Mouse (Mus musculus) midbrain, embryonic 11.5 days (tissue): ENCODE results near the gene Cotl1. TPM values are rescaled to one million over a fixed set of nuclear protein-coding genes. Genes with fewer than 3 reads are reported as not detected.

ENCODE experiments used
- ATAC-seq: fragments of 200-750 bp; cut with Nextera tagmentation; 2 replicates; pipeline ENCODE4 v1.8.0; 2017; ENCODE audit warnings: moderate TSS enrichment, moderate library complexity; ENCODE audit not compliant: low FRiP score
- DNase-seq: peaks from one replicate; pipeline ENCODE4 v3.0.0; 2015; ENCODE audit warnings: low spot score; ENCODE audit errors: missing footprints
- H3K27ac ChIP-seq: fragments of 300-500 bp; sonication (generic); 2 replicates; pipeline ENCODE4 v1.5.1; 2014; ENCODE audit warnings: low read depth, low read length
- H3K27me3 ChIP-seq: fragments of 300-500 bp; sonication (generic); 2 replicates; pipeline ENCODE4 v1.6.1; 2014; ENCODE audit warnings: mild to moderate bottlenecking, low read length, moderate library complexity, mixed read lengths; ENCODE audit not compliant: control insufficient read depth, insufficient read depth
- H3K36me3 ChIP-seq: fragments of 300-500 bp; sonication (generic); 2 replicates; pipeline ENCODE4 v1.6.1; 2014; ENCODE audit warnings: mild to moderate bottlenecking, low read length, moderate library complexity, mixed read lengths; ENCODE audit not compliant: control insufficient read depth, insufficient read depth
- H3K4me1 ChIP-seq: fragments of 300-500 bp; sonication (generic); 2 replicates; pipeline ENCODE4 v1.6.1; 2014; ENCODE audit warnings: low read length; ENCODE audit not compliant: control insufficient read depth, insufficient read depth
- H3K4me2 ChIP-seq: fragments of 300-500 bp; sonication (generic); 2 replicates; pipeline ENCODE4 v1.6.1; 2014; ENCODE audit warnings: mild to moderate bottlenecking, moderate library complexity
- H3K4me3 ChIP-seq: fragments of 300-500 bp; sonication (generic); 2 replicates; pipeline ENCODE4 v1.5.1; 2014; ENCODE audit warnings: low read depth, low read length
- H3K9ac ChIP-seq: fragments of 300-500 bp; sonication (generic); 2 replicates; pipeline ENCODE4 v1.6.1; 2014; ENCODE audit warnings: low read length
- H3K9me3 ChIP-seq: fragments of 300-500 bp; sonication (generic); 2 replicates; pipeline ENCODE4 v1.6.1; 2016; ENCODE audit warnings: low read length; ENCODE audit not compliant: control insufficient read depth
- WGBS: fragments of 180-500 bp; shearing (Covaris S2); extraction: QIAGEN DNeasy Blood & Tissue Kit; methylation state at CpG from one replicate; pipeline ENCODE4 v1.1.7; 2014; 5-methylcytosine and 5-hydroxymethylcytosine counted together
- polyA plus RNA-seq: library from polyadenylated mRNA; unstranded; fragments of >200 nt; fragmentation: Nextera tagmentation; extraction: Ambion mirVana; gene quantifications from 2 replicates; pipeline ENCODE4 v1.2.1, GENCODE M21; 2014

Cotl1 gene
- polyA plus RNA-seq, 1 experiment from 2014 or later, result 445 TPM

GRCm38 (mm10) chr8:119780402-119781049, 59.8 kb downstream of the Cotl1 start:
- Histone ChIP-seq H3K4me2 (no peak overlapping the region), H3K27me3 (no peaks in the 10 kb centered on the region), H3K4me1 (peaks cover 19% of the 10 kb centered on the region), H3K27ac (no peak overlapping the region), H3K9me3 (no peaks in the 10 kb centered on the region), H3K36me3 (no peaks in the 10 kb centered on the region), H3K4me3 (no peak overlapping the region), H3K9ac (no peak overlapping the region)
- WGBS, result 85% methylated on average over 9 of the region's 9 CpGs
- no peak for DNase-seq
- ATAC-seq, result no peak

DNA sequence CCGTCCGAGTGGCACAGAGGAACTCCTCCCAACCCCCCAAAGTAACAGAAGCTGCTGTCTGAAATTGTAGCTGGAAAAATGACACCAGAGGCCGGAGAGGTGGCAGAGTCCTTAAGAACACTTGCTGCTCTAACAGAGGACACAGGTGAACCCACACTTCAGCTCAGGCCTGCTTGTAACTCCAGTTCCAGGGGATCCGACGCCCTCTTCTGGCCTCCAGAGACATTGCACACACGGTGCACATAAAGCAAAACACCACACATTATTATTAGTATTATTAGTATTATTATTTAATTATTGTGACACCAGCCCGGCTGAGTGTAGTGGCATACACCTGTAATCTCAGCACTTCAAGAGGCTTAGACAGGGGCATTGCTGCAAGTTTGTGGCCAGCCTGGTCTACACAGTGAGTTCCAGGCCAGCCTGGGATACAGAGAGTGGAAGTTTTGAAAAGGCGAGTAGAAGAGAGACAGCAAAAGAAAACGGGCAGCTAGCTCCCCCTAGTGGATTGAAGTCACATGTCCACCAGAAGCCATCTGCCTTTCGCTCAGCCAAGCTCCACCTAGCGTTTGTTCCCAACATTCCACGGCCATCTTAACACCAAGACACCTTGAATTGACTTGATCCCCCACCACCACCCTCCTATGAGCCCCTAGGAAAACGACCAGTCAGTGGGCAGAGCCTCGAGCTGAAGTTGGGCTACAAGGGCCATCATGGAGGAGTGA, 61.2 kb downstream of the Cotl1 start:
- DNase-seq (peak; percentile 96), ATAC-seq (peak; percentile 17; the same call in 1 of the 2 replicates)
- no peak overlapping the region for H3K4me3 ChIP-seq
- H3K27ac ChIP-seq, result no peak overlapping the region; the same call in 1 of the 2 replicates
- no peaks in the 10 kb centered on the region for H3K9me3 ChIP-seq
- H3K27me3 ChIP-seq, result no peaks in the 10 kb centered on the region
- peaks cover 17% of the 10 kb centered on the region for H3K4me1 ChIP-seq
- H3K36me3 ChIP-seq, result no peaks in the 10 kb centered on the region
- 25% methylated on average over 14 of the region's 14 CpGs for WGBS
- no peak overlapping the region for H3K4me2 ChIP-seq
- H3K9ac ChIP-seq, result no peak overlapping the region

DNA sequence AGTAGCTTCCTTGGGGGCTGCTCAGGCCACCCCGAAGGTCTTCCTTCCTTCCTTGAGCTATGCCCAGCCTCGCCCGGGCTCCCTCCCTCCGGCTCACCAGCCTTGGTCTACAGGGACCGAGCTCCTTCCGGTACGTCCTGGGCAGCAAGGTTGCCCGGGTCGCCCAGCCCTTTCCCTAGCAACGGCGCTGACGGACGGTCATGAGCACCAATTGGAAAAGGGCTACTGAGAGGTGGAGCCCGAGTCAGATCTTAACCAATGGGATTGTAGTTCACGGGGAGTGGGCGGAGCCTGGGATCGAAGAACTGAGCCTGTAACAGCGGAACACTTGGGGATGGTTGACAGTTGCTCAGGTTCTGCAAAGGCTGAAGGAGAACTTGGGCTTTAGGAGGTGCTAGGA, 62.1 kb downstream of the Cotl1 start, which contains the start of gene Tldc1:
Tldc1 (minus strand) TSS at position 154 of the 400 bp plus-strand sequence.
- Histone ChIP-seq H3K27ac (peak within 1 kb of the TSS; percentile 61), H3K9ac (peak within 1 kb of the TSS; percentile 84), H3K4me2 (peak within 1 kb of the TSS; percentile 93), H3K4me1 (peaks cover 15% of the 10 kb centered on the region), H3K9me3 (no peaks in the 10 kb centered on the region), H3K36me3 (no peaks in the 10 kb centered on the region), H3K4me3 (peak within 1 kb of the TSS; percentile 53), H3K27me3 (no peaks in the 10 kb centered on the region)
- WGBS, result under 1% methylated on average over 18 of the region's 18 CpGs
- DNase-seq (peak; percentile 100), ATAC-seq (peak; percentile 97)

DNA sequence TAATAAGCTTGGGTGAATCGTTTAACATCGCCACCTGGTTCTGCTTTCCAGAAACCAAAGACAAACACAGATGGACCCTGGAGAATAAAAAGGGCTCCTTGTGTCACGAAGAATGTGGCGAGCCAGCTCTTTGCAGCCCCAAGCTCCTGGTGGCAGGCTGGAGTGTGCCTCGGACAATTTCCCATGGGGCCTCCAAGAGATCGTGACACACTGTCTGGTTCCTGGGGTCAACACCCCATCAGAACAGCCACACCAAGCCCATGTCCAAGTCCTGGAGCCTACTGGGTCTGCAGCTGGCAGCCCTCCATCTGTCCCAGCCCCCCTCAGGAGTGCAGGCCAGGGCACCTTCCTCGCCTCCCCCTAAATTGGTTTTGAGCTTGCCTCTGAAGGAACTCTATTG, 62.6 kb downstream of the Cotl1 start:
- ATAC-seq, result peak; percentile 33
- Histone ChIP-seq H3K4me1 (peaks cover 15% of the 10 kb centered on the region), H3K9ac (peak overlapping the region; percentile 84), H3K27me3 (no peaks in the 10 kb centered on the region), H3K9me3 (no peaks in the 10 kb centered on the region), H3K36me3 (no peaks in the 10 kb centered on the region), H3K4me2 (peak overlapping the region; percentile 93), H3K4me3 (peak overlapping the region; percentile 53), H3K27ac (peak overlapping the region; percentile 61)
- no peak for DNase-seq
- WGBS, result 25% methylated on average over 7 of the region's 7 CpGs

DNA sequence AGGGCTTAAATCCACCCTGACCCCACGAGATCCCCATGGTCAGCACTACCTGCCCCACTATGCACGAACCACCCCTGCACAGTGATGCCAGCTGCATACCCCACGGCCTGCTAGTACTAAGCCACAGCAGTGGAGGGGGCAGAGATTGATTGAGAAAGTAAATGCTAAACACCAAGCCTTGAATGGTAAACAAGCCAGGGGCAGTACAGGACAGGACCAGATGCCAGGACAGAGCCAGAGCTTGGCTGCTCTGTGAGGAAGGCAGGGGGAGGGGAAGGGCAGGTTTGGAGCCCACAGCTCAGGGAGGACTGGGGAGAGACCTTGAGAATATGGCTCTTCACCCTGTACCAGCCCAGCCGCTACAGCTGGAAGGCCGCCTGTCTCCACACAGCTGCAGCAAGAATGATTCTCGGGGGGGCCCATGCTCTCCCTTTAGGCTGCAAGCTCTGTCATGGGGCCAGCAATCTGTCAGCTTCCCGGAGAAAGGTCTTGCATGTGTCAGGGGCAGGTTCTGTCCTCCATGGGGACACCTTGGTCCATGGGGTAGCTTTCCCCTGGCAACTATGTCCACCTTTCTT, 63.6 kb downstream of the Cotl1 start:
- ATAC-seq (no peak), DNase-seq (no peak)
- Histone ChIP-seq H3K9ac (no peak overlapping the region), H3K27me3 (no peaks in the 10 kb centered on the region), H3K27ac (no peak overlapping the region), H3K4me3 (no peak overlapping the region), H3K4me1 (peaks cover 15% of the 10 kb centered on the region), H3K9me3 (no peaks in the 10 kb centered on the region), H3K36me3 (no peaks in the 10 kb centered on the region), H3K4me2 (no peak overlapping the region; the same call in 1 of the 2 replicates)
- 91% methylated on average over 7 of the region's 7 CpGs for WGBS

DNA sequence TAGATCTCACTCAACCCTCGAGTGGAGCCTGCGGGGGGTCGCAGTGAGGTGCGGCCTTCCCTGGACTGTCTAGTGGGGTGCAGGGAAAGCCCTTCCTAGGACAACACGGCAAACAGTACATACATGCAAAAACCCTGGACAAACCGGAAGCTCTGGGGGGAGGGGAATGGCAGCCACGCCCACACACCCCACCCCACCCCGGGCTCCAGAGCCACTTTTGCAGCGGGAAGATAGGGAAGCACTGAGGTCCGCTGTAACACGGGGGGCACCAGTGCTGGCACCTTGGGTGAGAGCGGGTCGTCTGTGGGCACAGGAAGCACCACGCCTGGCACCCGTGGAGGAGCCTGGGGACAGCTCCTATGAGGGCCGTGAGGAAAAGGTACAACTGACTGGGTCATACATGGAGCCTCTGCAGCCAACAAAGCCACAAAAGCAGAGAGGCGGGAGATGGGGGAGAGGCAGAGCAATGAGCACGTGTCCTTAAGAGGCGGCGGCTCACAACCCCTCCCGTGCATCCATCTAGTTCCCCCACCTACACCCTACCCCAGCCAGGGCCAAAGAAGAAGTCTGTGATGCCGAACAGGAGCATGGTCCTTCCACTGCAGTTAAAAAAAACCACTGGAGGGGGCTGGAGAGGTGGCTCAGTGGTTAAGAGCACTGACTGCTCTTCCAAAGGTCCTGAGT, 74.4 kb downstream of the Cotl1 start:
- no peak overlapping the region for H3K4me2 ChIP-seq
- H3K36me3 ChIP-seq, result peaks cover 9% of the 10 kb centered on the region; the same call in 1 of the 2 replicates
- H3K9me3 ChIP-seq, result no peaks in the 10 kb centered on the region
- 87% methylated on average over 22 of the region's 22 CpGs for WGBS
- no peak overlapping the region for H3K27ac ChIP-seq
- H3K4me1 ChIP-seq, result no peaks in the 10 kb centered on the region
- no peak for ATAC-seq
- no peak overlapping the region for H3K9ac ChIP-seq
- H3K4me3 ChIP-seq, result no peak overlapping the region
- DNase-seq, result no peak
- H3K27me3 ChIP-seq, result no peaks in the 10 kb centered on the region

DNA sequence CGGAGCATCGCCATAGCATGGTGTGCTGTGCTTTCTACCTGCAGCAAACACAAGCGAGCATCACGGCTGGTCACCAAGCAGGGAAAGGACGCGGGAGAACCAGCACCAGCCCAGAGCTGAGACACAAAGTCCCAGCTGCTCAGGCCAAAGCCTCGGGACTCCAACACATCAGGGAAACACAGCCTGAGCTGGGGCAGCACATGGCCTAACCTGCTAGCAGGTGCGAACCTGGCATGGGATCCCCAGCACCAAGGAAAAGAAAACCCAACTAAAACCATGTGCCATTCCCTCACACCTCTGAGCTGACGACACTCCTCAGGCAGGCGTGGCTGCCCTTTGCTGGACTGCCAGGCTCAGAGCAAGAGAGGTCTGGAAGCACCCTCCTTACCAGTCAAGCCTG, 75.0 kb downstream of the Cotl1 start:
- Histone ChIP-seq H3K4me3 (no peak overlapping the region), H3K9ac (no peak overlapping the region), H3K27me3 (no peaks in the 10 kb centered on the region), H3K27ac (no peak overlapping the region), H3K36me3 (peaks cover 9% of the 10 kb centered on the region; the same call in 1 of the 2 replicates), H3K4me2 (no peak overlapping the region), H3K9me3 (no peaks in the 10 kb centered on the region), H3K4me1 (no peaks in the 10 kb centered on the region)
- no peak for ATAC-seq
- DNase-seq, result no peak
- 92% methylated on average over 10 of the region's 10 CpGs for WGBS

- WGBS, result 91% methylated on average over 21 of the region's 21 CpGs
- Histone ChIP-seq H3K9ac (no peak overlapping the region), H3K4me2 (no peak overlapping the region), H3K4me3 (no peak overlapping the region), H3K27ac (no peak overlapping the region), H3K27me3 (no peaks in the 10 kb centered on the region), H3K4me1 (peaks cover 3% of the 10 kb centered on the region; the same call in 1 of the 2 replicates), H3K36me3 (peaks cover 9% of the 10 kb centered on the region; the same call in 1 of the 2 replicates), H3K9me3 (no peaks in the 10 kb centered on the region)
- DNase-seq (no peak), ATAC-seq (no peak)
Observed at GRCm38 (mm10) chr8:119762226-119763220, 77.8 kb downstream of the Cotl1 start.
